Mouse (Mus musculus): Measurements from ENCODE around the gene Inca1. TPM values are rescaled to one million over a fixed set of nuclear protein-coding genes. Genes with fewer than 3 reads are reported as not detected.

The Inca1 gene
- polyA plus RNA-seq, 1 experiment: 0.42 TPM

- TF ChIP-seq USF1 (IDR thresholded peaks at IDR 0.05; ENCODE audit: low read depth) (no peak), FOSL1 (IDR thresholded peaks at IDR 0.05; ENCODE audit: insufficient read depth, low read length, poor library complexity, severe bottlenecking) (no peak), MYOG (IDR thresholded peaks at IDR 0.05; ENCODE audit: control insufficient read depth, extremely low read depth, insufficient read length) (no peak), CEBPB (IDR thresholded peaks at IDR 0.05; ENCODE audit: low read depth) (no peak), MYOD1 (IDR thresholded peaks at IDR 0.05; ENCODE audit: control insufficient read depth, insufficient read length, low read depth) (no peak), MAX (IDR thresholded peaks at IDR 0.05) (no peak), CTCF (IDR thresholded peaks at IDR 0.05; ENCODE audit: control insufficient read depth, insufficient read depth, insufficient read length) (no peak)
- Histone ChIP-seq H3K79me3 (ENCODE audit: low read depth) (peaks cover 26% of the 10 kb centered on the region), H3K27me3 (ENCODE audit: control insufficient read depth, insufficient read depth, insufficient read length) (no peaks in the 10 kb centered on the region), H3K4me3 (ENCODE audit: insufficient read depth, poor library complexity, severe bottlenecking) (peak overlapping the region; percentile 92), H3K36me3 (ENCODE audit: control insufficient read depth, insufficient read depth) (peaks cover 52% of the 10 kb centered on the region), H3K79me2 (ENCODE audit: control insufficient read depth, insufficient read depth) (peaks cover 58% of the 10 kb centered on the region), H3ac (ENCODE audit: control insufficient read depth, insufficient read length, low read depth) (peak overlapping the region; percentile 94)
Measured at GRCm38 (mm10) chr11:70645461-70646258, 54.3 kb downstream of the Inca1 start.

- Histone ChIP-seq H3K79me2 (ENCODE audit: control insufficient read depth, insufficient read depth) (peaks cover 48% of the 10 kb centered on the region), H3K27me3 (ENCODE audit: control insufficient read depth, insufficient read depth, insufficient read length) (no peaks in the 10 kb centered on the region), H3K36me3 (ENCODE audit: control insufficient read depth, insufficient read depth) (peaks cover 41% of the 10 kb centered on the region), H3K79me3 (ENCODE audit: low read depth) (peaks cover 16% of the 10 kb centered on the region), H3K4me3 (ENCODE audit: insufficient read depth, poor library complexity, severe bottlenecking) (no peak overlapping the region), H3ac (ENCODE audit: control insufficient read depth, insufficient read length, low read depth) (no peak overlapping the region)
- TF ChIP-seq FOSL1 (IDR thresholded peaks at IDR 0.05; ENCODE audit: insufficient read depth, low read length, poor library complexity, severe bottlenecking) (no peak), CTCF (IDR thresholded peaks at IDR 0.05; ENCODE audit: control insufficient read depth, insufficient read depth, insufficient read length) (no peak), USF1 (IDR thresholded peaks at IDR 0.05; ENCODE audit: low read depth) (no peak), CEBPB (IDR thresholded peaks at IDR 0.05; ENCODE audit: low read depth) (no peak), MAX (IDR thresholded peaks at IDR 0.05) (no peak), MYOG (IDR thresholded peaks at IDR 0.05; ENCODE audit: control insufficient read depth, extremely low read depth, insufficient read length) (no peak), MYOD1 (IDR thresholded peaks at IDR 0.05; ENCODE audit: control insufficient read depth, insufficient read length, low read depth) (no peak)
Measured at GRCm38 (mm10) chr11:70644564-70645103, 55.3 kb downstream of the Inca1 start.

GRCm38 (mm10) chr11:70643051-70643450 is 56.9 kb downstream of the Inca1 start:
- Histone ChIP-seq H3K4me3 (ENCODE audit: insufficient read depth, poor library complexity, severe bottlenecking) (no peak overlapping the region), H3ac (ENCODE audit: control insufficient read depth, insufficient read length, low read depth) (no peak overlapping the region), H3K27me3 (ENCODE audit: control insufficient read depth, insufficient read depth, insufficient read length) (no peaks in the 10 kb centered on the region), H3K79me3 (ENCODE audit: low read depth) (peaks cover 11% of the 10 kb centered on the region), H3K79me2 (ENCODE audit: control insufficient read depth, insufficient read depth) (peaks cover 32% of the 10 kb centered on the region), H3K36me3 (ENCODE audit: control insufficient read depth, insufficient read depth) (peaks cover 25% of the 10 kb centered on the region)
- TF ChIP-seq MYOG (IDR thresholded peaks at IDR 0.05; ENCODE audit: control insufficient read depth, extremely low read depth, insufficient read length) (no peak), FOSL1 (IDR thresholded peaks at IDR 0.05; ENCODE audit: insufficient read depth, low read length, poor library complexity, severe bottlenecking) (no peak), MYOD1 (IDR thresholded peaks at IDR 0.05; ENCODE audit: control insufficient read depth, insufficient read length, low read depth) (no peak), USF1 (IDR thresholded peaks at IDR 0.05; ENCODE audit: low read depth) (no peak), MAX (IDR thresholded peaks at IDR 0.05) (no peak), CEBPB (IDR thresholded peaks at IDR 0.05; ENCODE audit: low read depth) (no peak), CTCF (IDR thresholded peaks at IDR 0.05; ENCODE audit: control insufficient read depth, insufficient read depth, insufficient read length) (no peak)

- peaks cover 23% of the 10 kb centered on the region for H3K36me3 ChIP-seq (ENCODE audit: control insufficient read depth, insufficient read depth)
- H3K4me3 ChIP-seq (ENCODE audit: insufficient read depth, poor library complexity, severe bottlenecking): no peak overlapping the region
- peaks cover 21% of the 10 kb centered on the region for H3K79me2 ChIP-seq (ENCODE audit: control insufficient read depth, insufficient read depth)
- peaks cover 8% of the 10 kb centered on the region for H3K79me3 ChIP-seq (ENCODE audit: low read depth)
- TF ChIP-seq MYOG (IDR thresholded peaks at IDR 0.05; ENCODE audit: control insufficient read depth, extremely low read depth, insufficient read length) (no peak), USF1 (IDR thresholded peaks at IDR 0.05; ENCODE audit: low read depth) (no peak), FOSL1 (IDR thresholded peaks at IDR 0.05; ENCODE audit: insufficient read depth, low read length, poor library complexity, severe bottlenecking) (no peak), CEBPB (IDR thresholded peaks at IDR 0.05; ENCODE audit: low read depth) (no peak), MAX (IDR thresholded peaks at IDR 0.05) (no peak), CTCF (IDR thresholded peaks at IDR 0.05; ENCODE audit: control insufficient read depth, insufficient read depth, insufficient read length) (no peak), MYOD1 (IDR thresholded peaks at IDR 0.05; ENCODE audit: control insufficient read depth, insufficient read length, low read depth) (no peak)
- no peak overlapping the region for H3ac ChIP-seq (ENCODE audit: control insufficient read depth, insufficient read length, low read depth)
- no peaks in the 10 kb centered on the region for H3K27me3 ChIP-seq (ENCODE audit: control insufficient read depth, insufficient read depth, insufficient read length)
Measured at GRCm38 (mm10) chr11:70641241-70641640, 58.7 kb downstream of the Inca1 start.

- TF ChIP-seq USF1 (IDR thresholded peaks at IDR 0.05; ENCODE audit: low read depth) (no peak), MAX (IDR thresholded peaks at IDR 0.05) (no peak), MYOG (IDR thresholded peaks at IDR 0.05; ENCODE audit: control insufficient read depth, extremely low read depth, insufficient read length) (no peak), MYOD1 (IDR thresholded peaks at IDR 0.05; ENCODE audit: control insufficient read depth, insufficient read length, low read depth) (no peak), CEBPB (IDR thresholded peaks at IDR 0.05; ENCODE audit: low read depth) (no peak), FOSL1 (IDR thresholded peaks at IDR 0.05; ENCODE audit: insufficient read depth, low read length, poor library complexity, severe bottlenecking) (no peak), CTCF (IDR thresholded peaks at IDR 0.05; ENCODE audit: control insufficient read depth, insufficient read depth, insufficient read length) (no peak)
- H3K27me3 ChIP-seq (ENCODE audit: control insufficient read depth, insufficient read depth, insufficient read length): no peaks in the 10 kb centered on the region
Measured at GRCm38 (mm10) chr11:70639976-70640375, 60.0 kb downstream of the Inca1 start.

More at GRCm38 (mm10) chr11:70639976-70640375, 60.0 kb downstream of the Inca1 start:
- Histone ChIP-seq H3K4me3 (ENCODE audit: insufficient read depth, poor library complexity, severe bottlenecking) (no peak overlapping the region), H3K79me3 (ENCODE audit: low read depth) (no peaks in the 10 kb centered on the region), H3ac (ENCODE audit: control insufficient read depth, insufficient read length, low read depth) (no peak overlapping the region), H3K36me3 (ENCODE audit: control insufficient read depth, insufficient read depth) (peaks cover 18% of the 10 kb centered on the region), H3K79me2 (ENCODE audit: control insufficient read depth, insufficient read depth) (peaks cover 8% of the 10 kb centered on the region)

Data from C2C12 (cell line).